Comparison of ENCODE assay signal across 21 mouse cellular contexts in genomic region chr14:76053726-76054125, GRCm38 (mm10). TPM values are rescaled to one million over a fixed set of nuclear protein-coding genes. Genes with fewer than 3 reads are reported as not detected.
A peak's percentile ranks its signal among the peaks of the same experiment; 100 is the strongest.
DNase-seq lines count a peak whose midpoint lies in the region; ATAC-seq and TF ChIP-seq lines count a peak whose summit lies in the region.
"Had no signal": no experiment of that assay in that cellular context is flagged by ENCODE, and none has a peak within 500 bp of the region (broad histone marks: within the 10 kb centered on the region; RNA-seq: fewer than 3 reads in every experiment).

No protein-coding gene starts in this region.

- no peak for DNase-seq in forebrain, embryonic 11.5 days (ENCODE audit: low spot score)
- DNase-seq in hindbrain, embryonic 14.5 days (ENCODE audit: low spot score) = no peak
- DNase-seq in hindbrain, embryonic 10.5 days (ENCODE audit: low spot score) = no peak
- DNase-seq in layer of hippocampus, adult 9-11 months = peak; percentile 33
- no peak for DNase-seq in layer of hippocampus, postnatal 25 days (ENCODE audit: extremely low spot score in 1 of 2, low spot score in 1 of 2)
- peak; percentile 60 for DNase-seq in brain, embryonic 14.5 days (ENCODE audit: low read depth)
- DNase-seq: adrenal gland, adult 2 months; cerebellum, adult 11-12 months; cerebellum, postnatal 25 days; gastrocnemius, postnatal 14 days; lung, adult 2 months; right cerebral cortex, postnatal 14 days; thymus, adult 2 months had no signal

- peak overlapping the region; percentile 13 for H3K27ac ChIP-seq in forebrain, embryonic 15.5 days (replicated peaks)
- no peak overlapping the region for H3K27ac ChIP-seq in forebrain, embryonic 11.5 days (ENCODE audit: low read depth, low read length)
- H3K27ac ChIP-seq in hindbrain, embryonic 14.5 days = peak overlapping the region; percentile 9; the same call in 1 of the 2 replicates
- H3K27ac ChIP-seq in hindbrain, embryonic 10.5 days = no peak overlapping the region
- no peak overlapping the region for H3K27ac ChIP-seq in intestine, postnatal 0 days (ENCODE audit: low read depth, low read length)
- H3K27ac ChIP-seq: left cerebral cortex, adult 2 months; macrophage; midbrain, embryonic 12.5 days; stomach, embryonic 15.5 days had no signal

- no peak overlapping the region for H3K4me3 ChIP-seq in forebrain, embryonic 15.5 days
- no peak overlapping the region for H3K4me3 ChIP-seq in forebrain, embryonic 11.5 days (ENCODE audit: low read depth, low read length)
- H3K4me3 ChIP-seq in hindbrain, embryonic 14.5 days (replicated peaks; ENCODE audit: low read length) = no peak overlapping the region
- no peak overlapping the region for H3K4me3 ChIP-seq in hindbrain, embryonic 10.5 days
- H3K4me3 ChIP-seq in intestine, postnatal 0 days (ENCODE audit: low read depth, low read length) = no peak overlapping the region
- H3K4me3 ChIP-seq: left cerebral cortex, adult 2 months; limb, embryonic 10.5 days; midbrain, embryonic 12.5 days; stomach, embryonic 15.5 days had no signal

- no peak overlapping the region for H3K4me2 ChIP-seq in forebrain, embryonic 15.5 days (replicated peaks)
- no peak overlapping the region for H3K4me2 ChIP-seq in forebrain, embryonic 11.5 days (ENCODE audit: low read depth, low read length, severe bottlenecking)
- H3K4me2 ChIP-seq in hindbrain, embryonic 14.5 days (replicated peaks) = no peak overlapping the region
- no peak overlapping the region for H3K4me2 ChIP-seq in intestine, postnatal 0 days (replicated peaks; ENCODE audit: low read depth)
- H3K4me2 ChIP-seq: liver, embryonic 11.5 days; midbrain, embryonic 12.5 days; stomach, embryonic 15.5 days had no signal

- no peak for TF ChIP-seq POLR2A in brain, embryonic 14.5 days (IDR thresholded peaks at IDR 0.05; ENCODE audit: borderline replicate concordance, extremely low read depth, insufficient read depth, insufficient read length, poor library complexity, severe bottlenecking)

- H3K4me1 ChIP-seq in forebrain, embryonic 15.5 days = peaks cover 13% of the 10 kb centered on the region
- H3K4me1 ChIP-seq in forebrain, embryonic 11.5 days (replicated peaks; ENCODE audit: control insufficient read depth, insufficient read depth, low read length) = no peaks in the 10 kb centered on the region
- no peaks in the 10 kb centered on the region for H3K4me1 ChIP-seq in hindbrain, embryonic 14.5 days (replicated peaks; ENCODE audit: control insufficient read depth, insufficient read depth, low read length)
- H3K4me1 ChIP-seq in hindbrain, embryonic 10.5 days (replicated peaks) = no peaks in the 10 kb centered on the region
- no peaks in the 10 kb centered on the region for H3K4me1 ChIP-seq in intestine, postnatal 0 days (replicated peaks; ENCODE audit: control insufficient read depth, insufficient read depth, low read length)
- H3K4me1 ChIP-seq: limb, embryonic 10.5 days; midbrain, embryonic 12.5 days; stomach, embryonic 15.5 days had no signal

- no peak overlapping the region for H3K9ac ChIP-seq in forebrain, embryonic 15.5 days (replicated peaks)
- H3K9ac ChIP-seq in forebrain, embryonic 11.5 days (ENCODE audit: low read length) = no peak overlapping the region
- H3K9ac ChIP-seq in hindbrain, embryonic 14.5 days = no peak overlapping the region
- H3K9ac ChIP-seq in intestine, postnatal 0 days (ENCODE audit: low read depth, low read length) = no peak overlapping the region
- H3K9ac ChIP-seq: midbrain, embryonic 12.5 days; stomach, embryonic 15.5 days had no signal

- no peak for ATAC-seq in forebrain, embryonic 15.5 days (replicated peaks)
- no peak for ATAC-seq in forebrain, embryonic 11.5 days (replicated peaks; ENCODE audit: low FRiP score)
- ATAC-seq in hindbrain, embryonic 14.5 days (ENCODE audit: low FRiP score) = no peak
- ATAC-seq in intestine, postnatal 0 days = no peak

- 54% methylated on average over 11 of the region's 11 CpGs for WGBS in forebrain, embryonic 15.5 days
- 80% methylated on average over 11 of the region's 11 CpGs for WGBS in forebrain, embryonic 11.5 days
- 52% methylated on average over 11 of the region's 11 CpGs for WGBS in hindbrain, embryonic 14.5 days
- WGBS in hindbrain, embryonic 10.5 days = 85% methylated on average over 11 of the region's 11 CpGs
- 72% methylated on average over 11 of the region's 11 CpGs for WGBS in intestine, postnatal 0 days

- H3K9me3 ChIP-seq in forebrain, embryonic 15.5 days = no peaks in the 10 kb centered on the region
- H3K9me3 ChIP-seq in forebrain, embryonic 11.5 days (ENCODE audit: control insufficient read depth, low read length) = no peaks in the 10 kb centered on the region
- no peaks in the 10 kb centered on the region for H3K9me3 ChIP-seq in hindbrain, embryonic 14.5 days (ENCODE audit: control insufficient read depth, low read length)
- H3K9me3 ChIP-seq in hindbrain, embryonic 10.5 days = no peaks in the 10 kb centered on the region
- no peaks in the 10 kb centered on the region for H3K9me3 ChIP-seq in intestine, postnatal 0 days (ENCODE audit: control insufficient read depth)
- H3K9me3 ChIP-seq: limb, embryonic 10.5 days; midbrain, embryonic 12.5 days; stomach, embryonic 15.5 days had no signal

- TF ChIP-seq CTCF in brain, embryonic 14.5 days (IDR thresholded peaks at IDR 0.05; ENCODE audit: borderline replicate concordance, extremely low read depth, insufficient read depth, insufficient read length) = no peak
- no peak for TF ChIP-seq CTCF in intestine, postnatal 0 days (IDR thresholded peaks at IDR 0.05; ENCODE audit: low read depth)

- H3K27me3 ChIP-seq in forebrain, embryonic 15.5 days = no peaks in the 10 kb centered on the region
- H3K27me3 ChIP-seq in forebrain, embryonic 11.5 days (ENCODE audit: control insufficient read depth, insufficient read depth, low read length) = no peaks in the 10 kb centered on the region
- H3K27me3 ChIP-seq in hindbrain, embryonic 14.5 days (ENCODE audit: control insufficient read depth, insufficient read depth, low read length) = no peaks in the 10 kb centered on the region
- H3K27me3 ChIP-seq in hindbrain, embryonic 10.5 days (ENCODE audit: insufficient read depth, poor library complexity, severe bottlenecking) = no peaks in the 10 kb centered on the region
- no peaks in the 10 kb centered on the region for H3K27me3 ChIP-seq in intestine, postnatal 0 days (replicated peaks; ENCODE audit: control insufficient read depth, insufficient read depth, low read length)
- H3K27me3 ChIP-seq: midbrain, embryonic 12.5 days; stomach, embryonic 15.5 days had no signal

- H3K36me3 ChIP-seq in forebrain, embryonic 15.5 days = no peaks in the 10 kb centered on the region
- no peaks in the 10 kb centered on the region for H3K36me3 ChIP-seq in forebrain, embryonic 11.5 days (ENCODE audit: control insufficient read depth, insufficient read depth, low read length)
- H3K36me3 ChIP-seq in hindbrain, embryonic 14.5 days (replicated peaks; ENCODE audit: control insufficient read depth, insufficient read depth) = no peaks in the 10 kb centered on the region
- no peaks in the 10 kb centered on the region for H3K36me3 ChIP-seq in hindbrain, embryonic 10.5 days
- H3K36me3 ChIP-seq in intestine, postnatal 0 days (ENCODE audit: control insufficient read depth, insufficient read depth) = no peaks in the 10 kb centered on the region
- H3K36me3 ChIP-seq: limb, embryonic 10.5 days; midbrain, embryonic 12.5 days; stomach, embryonic 15.5 days had no signal

RNA-seq across cellular contexts. Expression of gene Gtf2f2, which starts 43.1 kb away (rescaled TPM):
- polyA plus RNA-seq in forebrain, embryonic 15.5 days (2015; fragmentation: Nextera tagmentation; extraction: Ambion mirVana) = 47.4 and 51.7 TPM in 2 replicates
- 57.0 and 59.0 TPM in 2 replicates for polyA plus RNA-seq in forebrain, embryonic 11.5 days (2014; fragmentation: Nextera tagmentation; extraction: Ambion mirVana)
- polyA plus RNA-seq in hindbrain, embryonic 14.5 days (2014; fragmentation: Nextera tagmentation; extraction: Ambion mirVana) = 39.5 and 41.8 TPM in 2 replicates
- polyA plus RNA-seq in hindbrain, embryonic 10.5 days (2016; fragmentation: Nextera tagmentation; extraction: Ambion mirVana) = 47.8 and 56.1 TPM in 2 replicates
- 10 to 100 TPM; 19.7 to 23.3 TPM for total RNA-seq in layer of hippocampus, postnatal 25 days (2021)
- polyA plus RNA-seq in brain, embryonic 14.5 days (2012; rRNA removed) = 22.6 and 22.8 TPM in 2 replicates
- 25.8 and 26.2 TPM in 2 replicates for polyA plus RNA-seq in intestine, postnatal 0 days (2015; fragmentation: Nextera tagmentation; extraction: Ambion mirVana)

RNA-seq across cellular contexts. Expression of gene Gpalpp1, which starts 56.8 kb away (rescaled TPM):
- polyA plus RNA-seq in forebrain, embryonic 15.5 days (2015; fragmentation: Nextera tagmentation; extraction: Ambion mirVana) = 13.6 and 14.4 TPM in 2 replicates
- polyA plus RNA-seq in forebrain, embryonic 11.5 days (2014; fragmentation: Nextera tagmentation; extraction: Ambion mirVana) = 20.3 and 20.5 TPM in 2 replicates
- 13.4 and 14.0 TPM in 2 replicates for polyA plus RNA-seq in hindbrain, embryonic 14.5 days (2014; fragmentation: Nextera tagmentation; extraction: Ambion mirVana)
- 13.1 and 16.4 TPM in 2 replicates for polyA plus RNA-seq in hindbrain, embryonic 10.5 days (2016; fragmentation: Nextera tagmentation; extraction: Ambion mirVana)
- 10 to 100 TPM; 23.4 to 23.6 TPM for total RNA-seq in layer of hippocampus, postnatal 25 days (2021)
- 12.2 and 13.8 TPM in 2 replicates for polyA plus RNA-seq in brain, embryonic 14.5 days (2012; rRNA removed)
- polyA plus RNA-seq in intestine, postnatal 0 days (2015; fragmentation: Nextera tagmentation; extraction: Ambion mirVana) = 5.8 and 5.9 TPM in 2 replicates

RNA-seq across cellular contexts. Expression of gene Nufip1, which starts 57.0 kb away (rescaled TPM):
- polyA plus RNA-seq in forebrain, embryonic 15.5 days (2015; fragmentation: Nextera tagmentation; extraction: Ambion mirVana) = 15.2 and 16.5 TPM in 2 replicates
- 17.8 and 19.2 TPM in 2 replicates for polyA plus RNA-seq in forebrain, embryonic 11.5 days (2014; fragmentation: Nextera tagmentation; extraction: Ambion mirVana)
- polyA plus RNA-seq in hindbrain, embryonic 14.5 days (2014; fragmentation: Nextera tagmentation; extraction: Ambion mirVana) = 11.1 and 11.9 TPM in 2 replicates
- 17.5 and 19.4 TPM in 2 replicates for polyA plus RNA-seq in hindbrain, embryonic 10.5 days (2016; fragmentation: Nextera tagmentation; extraction: Ambion mirVana)
- 1 to 10 TPM; 7.8 to 8.2 TPM for total RNA-seq in layer of hippocampus, postnatal 25 days (2021)
- polyA plus RNA-seq in brain, embryonic 14.5 days (2012; rRNA removed) = 8.4 and 8.5 TPM in 2 replicates
- polyA plus RNA-seq in intestine, postnatal 0 days (2015; fragmentation: Nextera tagmentation; extraction: Ambion mirVana) = 7.5 and 8.6 TPM in 2 replicates

Comparison
In these comparisons a context has a peak if more than half of its experiments do, and no peak if none do; other contexts are left out.
1. H3K27ac ChIP-seq: peak in forebrain, embryonic 15.5 days (single experiment) and hindbrain, embryonic 14.5 days (single experiment); none in forebrain, embryonic 11.5 days (single experiment), hindbrain, embryonic 10.5 days (single experiment) and intestine, postnatal 0 days (single experiment).
2. DNase-seq: peak in layer of hippocampus, adult 9-11 months (single experiment) and brain, embryonic 14.5 days (single experiment); none in forebrain, embryonic 11.5 days (single experiment), hindbrain, embryonic 14.5 days (single experiment), hindbrain, embryonic 10.5 days (single experiment) and layer of hippocampus, postnatal 25 days (0 of 2).